Mouse (Mus musculus) T-helper 2 cell (primary cell): ENCODE measurements around the gene V1rd19.
"Not testable (repeated sequence)": the region's sequence is repeated elsewhere in the genome, so short reads cannot be mapped to it uniquely, and the experiment has no call there.

Experiments used
- in situ Hi-C: fragments of 300-600 bp; cut with MboI, MseI; formaldehyde crosslinking; loops from one replicate; pipeline ENCODE4 v1.15.1; 2025; ENCODE audit warnings: high pct_unique_total_duplicates

Gene V1rd19

DNA sequence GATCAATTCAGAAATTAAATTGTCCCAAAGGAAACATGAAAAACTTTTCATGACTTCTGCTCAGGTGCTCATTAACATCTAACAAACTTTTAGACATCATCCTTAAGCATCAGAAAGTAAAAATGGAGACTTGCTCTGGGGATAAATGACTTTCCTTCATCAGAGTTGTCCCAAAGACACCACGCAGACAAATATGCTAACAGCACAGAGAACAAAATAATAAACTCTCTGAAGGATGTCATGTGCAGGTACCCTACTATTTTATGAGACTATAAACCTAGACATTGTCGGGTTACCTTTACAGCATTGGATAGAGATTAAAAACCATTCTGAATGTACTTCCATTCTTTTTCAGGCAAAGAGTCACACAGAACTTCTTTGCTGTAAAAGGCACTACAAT, at the start of gene V1rd19:
Gene V1rd19 (plus strand): TSS at position 301 of the 400 bp plus-strand sequence.
- in situ Hi-C loops = no loop called here

DNA sequence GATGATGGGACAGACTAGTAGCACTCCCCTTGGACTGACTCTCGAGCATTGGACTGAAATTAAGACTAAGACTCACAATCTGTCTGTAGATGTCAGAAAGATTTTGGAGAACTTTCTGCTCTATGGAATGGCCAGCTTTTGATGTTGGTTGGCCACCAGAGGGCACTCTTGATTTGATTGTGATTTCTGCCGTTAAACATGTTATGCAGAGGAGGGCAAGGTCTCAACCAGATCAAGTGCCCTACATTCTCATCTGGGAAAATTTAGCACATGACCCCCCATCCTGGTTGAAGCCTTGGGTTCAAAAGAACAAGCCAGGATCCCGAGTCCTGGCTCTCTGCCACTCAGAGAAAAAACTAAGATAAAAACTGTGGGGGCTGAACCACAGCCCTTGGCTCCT, 33.4 kb upstream of the V1rd19 start:
- in situ Hi-C loops = loop anchor here (5.0 to 10.0 kb wide), 3 partner anchors 257 to 389 kb away; no protein-coding TSS in a partner anchor

DNA sequence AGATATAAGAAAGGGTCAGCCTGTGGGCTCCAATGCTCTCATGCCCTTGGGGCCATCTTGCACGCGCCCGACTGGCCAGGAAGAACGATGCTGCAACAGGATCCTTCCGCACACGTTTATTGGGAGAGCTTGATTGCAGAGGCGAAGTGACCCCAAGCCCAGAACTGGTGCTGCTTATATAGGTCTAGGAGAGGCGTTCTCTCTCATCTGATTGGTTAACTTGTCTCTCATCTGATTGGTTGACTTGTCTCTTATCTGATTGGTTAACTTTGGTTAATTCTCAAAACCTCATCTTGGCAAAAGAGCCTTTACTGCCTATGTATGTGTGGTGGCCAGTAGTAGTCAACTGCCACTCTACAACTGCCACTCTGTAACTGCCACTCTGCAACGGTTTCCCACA, 27.2 kb upstream of the V1rd19 start, which contains the start of gene Vmn1r181:
Gene Vmn1r181 (plus strand): TSS at position 301 of the 400 bp plus-strand sequence.
- in situ Hi-C loops = not testable (repeated sequence)

DNA sequence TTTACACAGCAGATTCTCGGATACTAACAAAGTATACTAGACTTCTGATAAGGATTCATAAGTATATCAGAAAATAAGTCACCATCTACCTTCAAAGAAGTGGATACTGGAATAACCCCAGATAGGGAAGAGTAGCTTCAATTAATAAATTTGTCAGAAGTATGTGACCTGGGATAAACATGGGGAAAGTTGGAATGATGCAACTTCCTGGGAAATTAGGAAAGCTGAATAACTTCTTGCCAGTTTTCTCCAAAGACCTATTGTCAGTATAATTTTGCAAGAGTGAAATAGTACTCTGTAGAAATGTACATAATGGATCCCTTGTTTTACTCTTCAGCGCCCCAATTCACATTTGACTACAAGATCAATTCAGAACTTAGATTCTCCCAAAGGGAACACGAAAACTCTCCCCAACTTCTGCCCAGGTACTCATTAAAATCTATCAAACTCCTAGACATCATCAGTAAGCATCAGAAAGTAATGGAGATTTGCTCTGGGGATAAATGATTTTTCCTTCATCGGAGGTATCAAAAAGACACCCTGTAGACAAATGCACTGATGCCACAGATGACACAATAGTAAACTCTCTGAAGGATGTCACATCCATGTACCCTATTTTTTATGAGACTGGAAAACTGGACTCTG, 51.3 kb downstream of the V1rd19 start, which contains the start of gene Vmn1r183:
Gene Vmn1r183 (plus strand): TSS at position 595 of the 645 bp plus-strand sequence.
- in situ Hi-C loops = no loop called here
